Mouse (Mus musculus): Measurements from ENCODE around the gene Pom121. TPM values are rescaled to one million over a fixed set of nuclear protein-coding genes. Genes with fewer than 3 reads are reported as not detected.

Gene Pom121
- 1.6 TPM for polyA plus RNA-seq (2014; fragmentation: Illumina TruSeq; extraction: RNeasy Lipid Tissue Mini Kit (QIAGEN cat#74804); ENCODE audit: low read depth, low replicate concordance)

GRCm38 (mm10) chr5:135394004-135394823, at the start of gene Pom121:
Gene Pom121, minus strand, starts transcription at chr5:135394546.

DNA sequence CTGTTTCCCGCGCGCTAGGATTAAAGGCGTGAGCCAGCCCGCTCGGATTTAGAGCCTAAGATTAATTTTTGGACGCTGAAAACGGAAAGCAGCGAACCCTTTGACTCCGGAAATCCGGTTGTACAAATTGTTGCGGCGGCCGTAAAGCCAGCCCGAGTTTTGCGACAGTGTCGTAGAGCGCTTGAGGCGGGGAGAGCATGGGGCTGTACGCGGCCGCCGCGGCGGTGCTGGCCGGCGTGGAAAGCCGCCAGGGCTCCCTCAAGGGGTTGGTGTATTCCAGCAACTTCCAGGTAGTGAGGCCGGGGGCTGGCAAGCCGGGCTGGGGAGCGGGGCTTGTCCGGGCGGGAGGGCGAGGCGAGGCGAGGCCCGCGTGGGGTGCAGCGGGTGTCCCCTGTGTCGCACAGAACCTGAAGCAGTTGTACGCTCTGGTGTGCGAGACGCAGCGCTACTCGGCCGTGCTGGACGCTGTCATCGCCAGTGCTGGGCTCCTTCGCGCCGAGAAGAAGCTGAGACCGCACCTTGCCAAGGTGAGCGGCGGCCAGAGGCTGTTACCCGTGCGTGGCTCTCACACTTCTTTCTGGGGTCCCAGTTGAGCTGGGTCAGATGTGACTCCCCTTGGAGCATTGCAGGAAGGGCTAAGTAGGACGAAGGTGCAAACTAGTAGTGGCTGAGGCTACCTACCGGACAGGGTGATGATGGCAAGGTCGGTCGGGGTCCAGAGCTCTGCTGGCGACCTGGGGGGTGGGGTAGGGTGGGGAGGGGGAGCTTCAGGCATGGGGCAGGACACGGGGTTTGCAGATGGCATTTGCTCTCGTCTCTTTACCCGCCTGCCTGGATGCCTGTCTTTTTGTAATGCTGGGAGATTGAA, 24.3 kb downstream of the Pom121 start, which contains the start of gene Nsun5:
Gene Nsun5 (plus strand): TSS at position 167 of the 868 bp plus-strand sequence.

GRCm38 (mm10) chr5:135352995-135353394, 41.4 kb downstream of the Pom121 start, which contains the start of gene Trim50:
Gene Trim50, plus strand, starts transcription at chr5:135353295.

GRCm38 (mm10) chr5:135349862-135350261, 44.5 kb downstream of the Pom121 start, which contains the start of gene Fkbp6:
Gene Fkbp6, minus strand, starts transcription at chr5:135350044.

Other genes with a start within 250 kb of the Pom121 start
- gene Tbl2, start 244.9 kb downstream of the Pom121 start, polyA plus RNA-seq (2014; fragmentation: Illumina TruSeq; extraction: RNeasy Lipid Tissue Mini Kit (QIAGEN cat#74804); ENCODE audit: low read depth, low replicate concordance): 3.3 TPM
- gene Bcl7b, start 226.3 kb downstream of the Pom121 start, polyA plus RNA-seq (2014; fragmentation: Illumina TruSeq; extraction: RNeasy Lipid Tissue Mini Kit (QIAGEN cat#74804); ENCODE audit: low read depth, low replicate concordance): 12.0 TPM
- 32.9 TPM for gene Baz1b, start 207.3 kb downstream of the Pom121 start, polyA plus RNA-seq (2014; fragmentation: Illumina TruSeq; extraction: RNeasy Lipid Tissue Mini Kit (QIAGEN cat#74804); ENCODE audit: low read depth, low replicate concordance)
- gene Fzd9, start 143.3 kb downstream of the Pom121 start, polyA plus RNA-seq (2014; fragmentation: Illumina TruSeq; extraction: RNeasy Lipid Tissue Mini Kit (QIAGEN cat#74804); ENCODE audit: low read depth, low replicate concordance): not detected
- not detected for gene Fkbp6, start 44.5 kb downstream of the Pom121 start, polyA plus RNA-seq (2014; fragmentation: Illumina TruSeq; extraction: RNeasy Lipid Tissue Mini Kit (QIAGEN cat#74804); ENCODE audit: low read depth, low replicate concordance)
- not detected for gene Trim50, start 41.3 kb downstream of the Pom121 start, polyA plus RNA-seq (2014; fragmentation: Illumina TruSeq; extraction: RNeasy Lipid Tissue Mini Kit (QIAGEN cat#74804); ENCODE audit: low read depth, low replicate concordance)
- gene Nsun5, start 24.6 kb downstream of the Pom121 start, polyA plus RNA-seq (2014; fragmentation: Illumina TruSeq; extraction: RNeasy Lipid Tissue Mini Kit (QIAGEN cat#74804); ENCODE audit: low read depth, low replicate concordance): 1.9 TPM
- 5.6 TPM for gene Hip1, start 150.6 kb upstream of the Pom121 start, polyA plus RNA-seq (2014; fragmentation: Illumina TruSeq; extraction: RNeasy Lipid Tissue Mini Kit (QIAGEN cat#74804); ENCODE audit: low read depth, low replicate concordance)
- gene Ccl26, start 169.0 kb upstream of the Pom121 start, polyA plus RNA-seq (2014; fragmentation: Illumina TruSeq; extraction: RNeasy Lipid Tissue Mini Kit (QIAGEN cat#74804); ENCODE audit: low read depth, low replicate concordance): not detected
- not detected for gene Ccl24, start 178.5 kb upstream of the Pom121 start, polyA plus RNA-seq (2014; fragmentation: Illumina TruSeq; extraction: RNeasy Lipid Tissue Mini Kit (QIAGEN cat#74804); ENCODE audit: low read depth, low replicate concordance)
- gene Rhbdd2, start 238.1 kb upstream of the Pom121 start, polyA plus RNA-seq (2014; fragmentation: Illumina TruSeq; extraction: RNeasy Lipid Tissue Mini Kit (QIAGEN cat#74804); ENCODE audit: low read depth, low replicate concordance): 12.2 TPM